ENCODE assay signal across 38 mouse cellular contexts in genomic region chr19:11015998-11016397, GRCm38 (mm10). TPM values are rescaled to one million over a fixed set of nuclear protein-coding genes. Genes with fewer than 3 reads are reported as not detected.
"Had no signal": no experiment of that assay in that cellular context is flagged by ENCODE, and none has a peak within 500 bp of the region (broad histone marks: within the 10 kb centered on the region; RNA-seq: fewer than 3 reads in every experiment).

No protein-coding gene starts in this region.

- H3K9ac ChIP-seq: forebrain, postnatal 0 days; heart, embryonic 12.5 days; hindbrain, embryonic 14.5 days; limb, embryonic 12.5 days; liver, embryonic 13.5 days had no signal

- H3K27ac ChIP-seq: heart, embryonic 10.5 days; hindbrain, embryonic 14.5 days; layer of hippocampus, adult 2 months; left cerebral cortex, adult 2 months; limb, embryonic 10.5 days; limb, embryonic 12.5 days; liver, embryonic 13.5 days had no signal

- H3K4me2 ChIP-seq: heart, embryonic 12.5 days; hindbrain, embryonic 14.5 days; limb, embryonic 12.5 days; liver, embryonic 11.5 days; liver, embryonic 13.5 days had no signal

- H3K4me3 ChIP-seq: heart, embryonic 10.5 days; heart, embryonic 12.5 days; layer of hippocampus, adult 2 months; left cerebral cortex, adult 2 months; limb, embryonic 10.5 days; limb, embryonic 12.5 days; liver, embryonic 13.5 days had no signal

- ATAC-seq: forebrain, postnatal 0 days; hindbrain, embryonic 16.5 days; inflammation-experienced regulatory T-cells, adult 6 months had no signal

- H3K9me3 ChIP-seq: heart, embryonic 10.5 days; heart, embryonic 12.5 days; limb, embryonic 10.5 days; limb, embryonic 12.5 days; liver, embryonic 13.5 days had no signal

- H3K4me1 ChIP-seq: heart, embryonic 10.5 days; heart, embryonic 12.5 days; limb, embryonic 10.5 days; limb, embryonic 12.5 days; liver, embryonic 13.5 days had no signal

- DNase-seq: forebrain, postnatal 0 days; gastrocnemius, postnatal 14 days; gastrocnemius, postnatal 36 days; heart, adult 11 months; heart, postnatal 10 days; kidney, adult 18-20 months; kidney, adult 8-10 months; kidney, postnatal 10 days; kidney, postnatal 25 days; kidney, postnatal 4 days; liver; liver, embryonic 13.5 days had no signal

- H3K36me3 ChIP-seq: heart, embryonic 10.5 days; heart, embryonic 12.5 days; limb, embryonic 10.5 days; limb, embryonic 12.5 days; liver, embryonic 13.5 days had no signal

- H3K27me3 ChIP-seq: heart, embryonic 12.5 days; limb, embryonic 12.5 days; liver, embryonic 13.5 days had no signal

RNA-seq across cellular contexts. Expression of gene Ms4a18, which starts 1.8 kb away (rescaled TPM):
- total RNA-seq: forebrain, postnatal 0 days; gastrocnemius, adult 18-20 months; gastrocnemius, adult 8-10 months; gastrocnemius, postnatal 14 days; gastrocnemius, postnatal 36 days; heart, adult 8-10 months; heart, postnatal 10 days; heart, postnatal 25 days; hematopoietic stem cell, adult 5-6 weeks; layer of hippocampus, adult 2 months; layer of hippocampus, postnatal 10 days; layer of hippocampus, postnatal 25 days; left cerebral cortex, adult 2 months; left cerebral cortex, postnatal 14 days; left cerebral cortex, postnatal 36 days had no signal
- polyA plus RNA-seq: forebrain, postnatal 0 days; gonadal fat pad, adult 2 months; heart, embryonic 10.5 days; heart, embryonic 12.5 days; heart, embryonic 14.5 days; heart, embryonic 16.5 days; hindbrain, embryonic 11.5 days; hindbrain, embryonic 14.5 days; hindbrain, embryonic 16.5 days; inflammation-experienced regulatory T-cells, adult 6 months; kidney, embryonic 14.5 days; kidney, embryonic 16.5 days; limb, embryonic 10.5 days; limb, embryonic 12.5 days; liver, embryonic 11.5 days; liver, embryonic 13.5 days had no signal

RNA-seq across cellular contexts. Expression of gene Ms4a15, which starts 22.9 kb away (rescaled TPM):
- total RNA-seq: gastrocnemius, adult 18-20 months; gastrocnemius, adult 8-10 months; gastrocnemius, postnatal 14 days; gastrocnemius, postnatal 36 days; heart, adult 8-10 months; heart, postnatal 10 days; heart, postnatal 25 days; hematopoietic stem cell, adult 5-6 weeks; layer of hippocampus, adult 2 months; layer of hippocampus, postnatal 10 days; layer of hippocampus, postnatal 25 days; left cerebral cortex, adult 2 months had no signal
- polyA plus RNA-seq: gonadal fat pad, adult 2 months; heart, embryonic 10.5 days; heart, embryonic 12.5 days; heart, embryonic 16.5 days; hindbrain, embryonic 11.5 days; hindbrain, embryonic 14.5 days; hindbrain, embryonic 16.5 days; inflammation-experienced regulatory T-cells, adult 6 months; kidney, embryonic 14.5 days; kidney, embryonic 16.5 days; limb, embryonic 10.5 days; limb, embryonic 12.5 days; limb, embryonic 14.5 days; liver, embryonic 11.5 days; liver, embryonic 13.5 days had no signal

RNA-seq across cellular contexts. Expression of gene Ms4a10, which starts 41.5 kb away (rescaled TPM):
- total RNA-seq: forebrain, postnatal 0 days; gastrocnemius, adult 18-20 months; gastrocnemius, adult 8-10 months; gastrocnemius, postnatal 14 days; gastrocnemius, postnatal 36 days; heart, adult 8-10 months; heart, postnatal 10 days; heart, postnatal 25 days; hematopoietic stem cell, adult 5-6 weeks; layer of hippocampus, adult 2 months; layer of hippocampus, postnatal 10 days; layer of hippocampus, postnatal 25 days; left cerebral cortex, adult 2 months; left cerebral cortex, postnatal 14 days; left cerebral cortex, postnatal 36 days had no signal
- polyA plus RNA-seq: forebrain, postnatal 0 days; heart, embryonic 12.5 days; heart, embryonic 14.5 days; heart, embryonic 16.5 days; hindbrain, embryonic 14.5 days; hindbrain, embryonic 16.5 days; inflammation-experienced regulatory T-cells, adult 6 months; kidney, embryonic 14.5 days; kidney, embryonic 16.5 days; limb, embryonic 10.5 days; limb, embryonic 12.5 days; liver, embryonic 11.5 days; liver, embryonic 13.5 days had no signal
